Mouse (Mus musculus): ENCODE results near the gene Myg1.

GRCm38 (mm10) chr15:102335254-102335653, 3.7 kb downstream of the Myg1 start:
- TF ChIP-seq CTCF (conservative IDR thresholded peaks at IDR 0.05 in 1 of 2, IDR thresholded peaks at IDR 0.05 in 1 of 2; ENCODE audit: low read depth in 2 of 2, low read length in 2 of 2) (no peak), BHLHE40 (IDR thresholded peaks at IDR 0.05; ENCODE audit: low read depth, low read length) (no peak), POLR2A (IDR thresholded peaks at IDR 0.05; ENCODE audit: low read depth, low read length) (no peak)
